Mouse (Mus musculus) intestine, embryonic 15.5 days (tissue): ENCODE data around the gene Specc1l. TPM values are rescaled to one million over a fixed set of nuclear protein-coding genes. Genes with fewer than 3 reads are reported as not detected.

ENCODE experiments used
- ATAC-seq: fragments of 200-750 bp; cut with Nextera tagmentation; 2 replicates; pipeline ENCODE4 v1.8.0; 2017; ENCODE audit warnings: moderate TSS enrichment, moderate library complexity
- H3K27ac ChIP-seq: fragments of 300-500 bp; sonication (generic); 2 replicates; pipeline ENCODE4 v1.5.1; 2015; ENCODE audit warnings: mild to moderate bottlenecking, inconsistent platforms
- H3K27me3 ChIP-seq: fragments of 300-500 bp; sonication (generic); replicated peaks from 2 replicates; pipeline ENCODE4 v1.6.1; 2015; ENCODE audit warnings: inconsistent platforms
- H3K36me3 ChIP-seq: fragments of 300-500 bp; sonication (generic); 2 replicates; pipeline ENCODE4 v1.6.1; 2015; ENCODE audit warnings: inconsistent platforms
- H3K4me1 ChIP-seq: fragments of 300-500 bp; sonication (generic); replicated peaks from 2 replicates; pipeline ENCODE4 v1.6.1; 2015; ENCODE audit warnings: inconsistent platforms
- H3K4me2 ChIP-seq: fragments of 300-500 bp; sonication (generic); replicated peaks from 2 replicates; pipeline ENCODE4 v1.6.1; 2015; ENCODE audit warnings: mild to moderate bottlenecking, inconsistent platforms
- H3K4me3 ChIP-seq: fragments of 300-500 bp; sonication (generic); replicated peaks from 2 replicates; pipeline ENCODE4 v1.5.1; 2015; ENCODE audit warnings: inconsistent platforms
- H3K9ac ChIP-seq: fragments of 300-500 bp; sonication (generic); 2 replicates; pipeline ENCODE4 v1.6.1; 2015; ENCODE audit warnings: inconsistent platforms
- H3K9me3 ChIP-seq: fragments of 300-500 bp; sonication (generic); 2 replicates; pipeline ENCODE4 v1.6.1; 2016; ENCODE audit warnings: inconsistent platforms
- WGBS: fragments of 180-500 bp; shearing (Covaris S2); methylation state at CpG from one replicate; pipeline ENCODE4 v1.1.7; 2015; 5-methylcytosine and 5-hydroxymethylcytosine counted together
- polyA plus RNA-seq: library from polyadenylated mRNA; unstranded; fragments of >200 nt; fragmentation: Nextera tagmentation; extraction: Ambion mirVana; gene quantifications from 2 replicates; pipeline ENCODE4 v1.2.1, GENCODE M21; 2015

Gene Specc1l
- polyA plus RNA-seq, 1 experiment from 2014 or later: 27.4 TPM

- ATAC-seq: no peak
- no peak overlapping the region for H3K4me3 ChIP-seq
- no peak overlapping the region for H3K4me2 ChIP-seq
- no peak overlapping the region for H3K27ac ChIP-seq
- no peaks in the 10 kb centered on the region for H3K9me3 ChIP-seq
- no peak overlapping the region for H3K9ac ChIP-seq
- WGBS: 79% methylated on average over 8 of the region's 8 CpGs
- peaks cover 11% of the 10 kb centered on the region for H3K4me1 ChIP-seq
- no peaks in the 10 kb centered on the region for H3K27me3 ChIP-seq
- H3K36me3 ChIP-seq: peaks cover 9% of the 10 kb centered on the region; the same call in 1 of the 2 replicates
These were observed 91.6 kb downstream of the Specc1l start for GRCm38 (mm10) chr10:75303324-75304048.

GRCm38 (mm10) chr10:75304049-75304405 is 92.2 kb downstream of the Specc1l start:
- Histone ChIP-seq H3K4me2 (no peak overlapping the region), H3K4me1 (peaks cover 9% of the 10 kb centered on the region), H3K27ac (no peak overlapping the region), H3K36me3 (peaks cover 10% of the 10 kb centered on the region; the same call in 1 of the 2 replicates), H3K9me3 (no peaks in the 10 kb centered on the region), H3K4me3 (no peak overlapping the region), H3K27me3 (no peaks in the 10 kb centered on the region), H3K9ac (no peak overlapping the region)
- 82% methylated on average over 5 of the region's 5 CpGs for WGBS
- no peak for ATAC-seq

GRCm38 (mm10) chr10:75304413-75304812 is 92.5 kb downstream of the Specc1l start:
- Histone ChIP-seq H3K4me3 (no peak overlapping the region), H3K36me3 (peaks cover 14% of the 10 kb centered on the region; the same call in 1 of the 2 replicates), H3K4me2 (no peak overlapping the region), H3K27ac (no peak overlapping the region), H3K9ac (no peak overlapping the region), H3K9me3 (no peaks in the 10 kb centered on the region), H3K27me3 (no peaks in the 10 kb centered on the region), H3K4me1 (peaks cover 5% of the 10 kb centered on the region)
- no peak for ATAC-seq
- WGBS: 68% methylated on average over 6 of the region's 6 CpGs

GRCm38 (mm10) chr10:75307130-75307529 is 95.3 kb downstream of the Specc1l start:
- Histone ChIP-seq H3K4me2 (no peak overlapping the region), H3K27me3 (no peaks in the 10 kb centered on the region), H3K4me3 (no peak overlapping the region), H3K4me1 (peaks cover 2% of the 10 kb centered on the region), H3K9ac (no peak overlapping the region), H3K36me3 (peaks cover 28% of the 10 kb centered on the region), H3K27ac (no peak overlapping the region), H3K9me3 (no peaks in the 10 kb centered on the region)
- 94% methylated on average over 7 of the region's 7 CpGs for WGBS
- no peak for ATAC-seq

DNA sequence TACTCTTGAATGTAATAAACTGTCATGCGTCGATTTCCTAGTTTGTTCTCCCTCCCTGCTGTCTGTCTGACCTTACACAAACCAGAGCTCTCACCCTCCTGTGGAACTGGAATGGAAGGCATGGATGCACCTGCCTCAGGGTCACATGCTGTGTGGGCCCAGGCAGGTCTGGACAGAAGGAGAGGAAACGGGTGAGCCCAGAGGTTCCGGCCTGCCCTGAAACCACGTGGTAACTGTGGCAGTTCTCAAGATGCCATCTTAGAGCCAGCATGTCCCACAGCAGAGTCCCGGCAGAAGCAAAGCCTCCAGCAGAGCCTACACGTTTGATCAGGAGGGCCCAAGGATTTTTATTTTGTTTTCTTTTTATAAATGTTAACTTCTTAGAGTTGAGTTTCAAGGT is 100.5 kb downstream of the Specc1l start:
- ATAC-seq: no peak
- no peak overlapping the region for H3K4me3 ChIP-seq
- no peak overlapping the region for H3K9ac ChIP-seq
- no peak overlapping the region for H3K27ac ChIP-seq
- H3K36me3 ChIP-seq: peaks cover 28% of the 10 kb centered on the region
- H3K27me3 ChIP-seq: no peaks in the 10 kb centered on the region; the same call in 1 of the 2 replicates
- WGBS: 81% methylated on average over 7 of the region's 7 CpGs
- H3K4me1 ChIP-seq: peaks cover 12% of the 10 kb centered on the region
- no peak overlapping the region for H3K4me2 ChIP-seq
- no peaks in the 10 kb centered on the region for H3K9me3 ChIP-seq

DNA sequence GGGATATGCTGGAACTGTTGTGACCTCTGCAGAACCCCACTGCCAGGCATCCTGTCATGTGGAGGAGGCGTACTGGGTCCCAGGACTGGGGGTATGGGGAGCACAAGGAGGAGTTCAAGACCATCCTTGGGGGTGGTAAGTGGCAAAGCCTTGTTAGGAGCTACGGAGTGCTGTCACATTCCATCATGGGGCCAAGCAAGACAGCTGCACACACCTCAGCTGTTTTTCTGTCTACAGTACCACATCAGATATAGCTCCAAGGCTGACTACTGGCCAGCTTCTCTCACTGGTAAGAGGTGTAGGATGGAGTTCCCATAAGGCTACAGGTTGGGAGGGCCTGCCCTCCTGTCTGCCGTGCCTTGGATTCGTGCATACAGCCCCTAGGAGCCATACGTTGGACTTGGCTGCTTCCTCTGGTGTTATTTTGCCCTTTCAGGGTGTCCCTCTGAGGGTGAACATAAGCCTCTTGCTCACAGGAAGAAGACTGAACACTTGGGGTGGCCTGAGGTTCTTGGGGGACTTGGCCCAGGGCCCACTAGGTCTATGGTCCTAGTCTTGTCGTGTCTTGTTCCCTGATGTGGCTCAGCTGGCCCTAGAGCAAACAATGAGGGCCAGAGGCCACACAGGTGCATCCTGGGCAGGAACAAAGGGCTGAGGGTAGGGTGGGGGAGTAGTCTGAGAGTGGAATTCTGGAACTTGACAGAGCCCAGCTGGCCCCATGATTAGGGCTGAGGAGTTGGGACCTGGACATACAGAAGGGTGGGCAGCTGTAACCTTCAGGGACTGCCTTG is 102.5 kb downstream of the Specc1l start:
- ATAC-seq: 0 out of 2 replicates have a peak, but pooled peaks have one; percentile 18

DNA sequence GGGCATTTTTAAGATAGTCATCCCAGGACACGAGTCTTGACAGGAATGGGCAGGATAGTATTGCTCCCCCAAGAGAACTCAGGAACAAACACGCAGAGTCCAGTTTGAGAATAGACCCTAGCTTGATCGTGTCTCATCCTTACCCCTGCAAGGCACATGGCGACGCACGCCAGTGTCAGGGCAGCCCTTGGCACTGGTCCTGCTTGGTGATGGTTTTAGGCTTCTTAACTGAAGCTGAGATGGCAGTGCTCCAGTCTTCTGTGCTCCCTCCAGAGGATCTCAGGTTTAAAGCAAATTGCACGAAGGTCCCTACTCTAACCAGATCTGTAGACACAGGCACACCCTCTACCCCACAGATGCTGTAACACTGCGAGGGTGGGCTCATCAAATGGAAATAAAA is 103.9 kb downstream of the Specc1l start:
- H3K27ac ChIP-seq: no peak overlapping the region
- 79% methylated on average over 8 of the region's 8 CpGs for WGBS
- no peaks in the 10 kb centered on the region for H3K9me3 ChIP-seq
- H3K4me3 ChIP-seq: no peak overlapping the region
- peaks cover 12% of the 10 kb centered on the region for H3K4me1 ChIP-seq
- peaks cover 21% of the 10 kb centered on the region for H3K27me3 ChIP-seq
- H3K9ac ChIP-seq: no peak overlapping the region
- H3K4me2 ChIP-seq: no peak overlapping the region
- peaks cover 1% of the 10 kb centered on the region; the same call in 1 of the 2 replicates for H3K36me3 ChIP-seq
- no peak for ATAC-seq

More for the DNA sequence above, 102.5 kb downstream of the Specc1l start:
- Histone ChIP-seq H3K27me3 (peaks cover 15% of the 10 kb centered on the region), H3K4me2 (no peak overlapping the region), H3K4me1 (peaks cover 12% of the 10 kb centered on the region), H3K27ac (0 out of 2 replicates have a peak overlapping the region, but pooled peaks have one; percentile 13), H3K9ac (no peak overlapping the region), H3K36me3 (peaks cover 14% of the 10 kb centered on the region), H3K4me3 (no peak overlapping the region), H3K9me3 (no peaks in the 10 kb centered on the region)
- WGBS: 52% methylated on average over 6 of the region's 6 CpGs

DNA sequence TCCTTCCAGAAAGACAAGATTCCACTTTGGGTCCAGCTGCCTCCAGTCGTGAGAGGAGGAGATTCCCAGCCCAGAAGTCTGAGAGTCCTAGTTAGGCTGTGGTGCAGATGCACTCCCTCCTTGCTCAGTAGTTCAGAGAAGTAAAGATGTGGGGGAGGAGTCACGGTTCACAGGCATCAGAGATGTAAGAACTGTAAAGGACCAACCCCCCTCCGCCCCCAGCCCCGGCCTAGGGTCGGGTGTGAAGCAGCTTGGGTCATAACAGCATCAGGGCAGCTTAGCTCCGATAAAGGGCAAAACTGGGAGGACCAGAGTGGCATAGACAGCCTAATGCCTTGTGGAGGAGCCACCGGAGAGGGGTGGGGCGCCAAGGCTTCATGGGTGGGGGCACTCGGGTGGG is 104.6 kb downstream of the Specc1l start:
- WGBS: 5% methylated on average over 9 of the region's 9 CpGs
- peak; percentile 19 for ATAC-seq

GRCm38 (mm10) chr10:75316872-75316907 is 104.8 kb downstream of the Specc1l start, which contains the start of gene Adora2a:
TSS of gene Adora2a (plus strand) at chr10:75316877.
- Histone ChIP-seq H3K9ac (peak within 1 kb of the TSS; percentile 51), H3K27me3 (peaks cover 21% of the 10 kb centered on the region), H3K36me3 (no peaks in the 10 kb centered on the region; the same call in 1 of the 2 replicates), H3K27ac (no peak within 1 kb of the TSS; the same call in 1 of the 2 replicates), H3K4me2 (peak within 1 kb of the TSS; percentile 85), H3K4me3 (peak within 1 kb of the TSS; percentile 51), H3K4me1 (peaks cover 12% of the 10 kb centered on the region), H3K9me3 (no peaks in the 10 kb centered on the region)
- 0% methylated on average over 4 of the region's 4 CpGs for WGBS
- no peak for ATAC-seq

More for the DNA sequence above, 104.6 kb downstream of the Specc1l start:
- Histone ChIP-seq H3K9me3 (no peaks in the 10 kb centered on the region), H3K36me3 (no peaks in the 10 kb centered on the region; the same call in 1 of the 2 replicates), H3K9ac (peak overlapping the region; percentile 51), H3K4me2 (peak overlapping the region; percentile 85), H3K27me3 (peaks cover 21% of the 10 kb centered on the region), H3K4me1 (peaks cover 12% of the 10 kb centered on the region), H3K27ac (no peak overlapping the region), H3K4me3 (peak overlapping the region; percentile 51)

DNA sequence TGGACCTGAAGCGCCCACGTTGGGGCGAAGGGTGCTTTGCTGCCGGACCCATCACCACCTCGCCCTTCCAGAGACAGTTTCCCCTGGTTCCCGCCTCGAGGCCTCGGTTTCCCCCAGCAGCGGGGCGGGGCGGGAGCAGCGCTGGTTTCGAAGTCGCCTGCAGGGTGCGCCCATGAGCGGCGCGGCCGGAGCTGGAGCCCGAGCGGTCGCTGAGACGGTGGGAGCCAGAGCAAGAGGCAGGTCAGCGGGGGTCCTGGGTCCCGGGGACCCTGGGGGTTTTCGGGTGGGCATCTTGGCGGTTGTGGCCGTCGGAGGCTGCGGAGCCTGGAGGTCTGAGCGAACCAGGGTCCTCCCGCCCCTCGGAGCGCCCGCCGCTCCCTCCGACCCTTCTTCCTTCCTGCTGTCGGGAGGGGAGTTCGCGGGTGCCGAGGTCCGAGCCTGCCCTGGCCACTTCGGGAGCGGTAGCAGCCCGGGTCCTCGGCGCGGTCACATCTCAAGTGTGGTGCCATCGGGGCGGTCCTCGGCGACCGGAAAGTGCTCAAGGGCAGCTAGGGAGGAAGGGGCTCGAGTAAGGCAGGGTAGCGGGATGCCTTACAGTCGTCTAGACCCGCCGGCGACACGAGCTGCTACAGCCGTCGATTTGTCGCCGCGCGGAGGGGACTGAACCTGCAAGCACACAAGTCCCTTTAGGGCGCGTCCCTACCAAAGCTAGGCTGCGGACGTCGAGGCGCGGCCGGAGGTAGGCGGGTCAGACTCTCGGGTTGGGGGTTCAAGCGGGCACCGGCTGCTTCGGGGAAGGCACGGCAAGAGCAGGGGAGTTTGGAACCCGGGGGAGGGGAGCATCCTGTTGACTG is 105.3 kb downstream of the Specc1l start:
- Histone ChIP-seq H3K4me3 (peak overlapping the region; percentile 51), H3K9me3 (no peaks in the 10 kb centered on the region), H3K4me1 (peaks cover 12% of the 10 kb centered on the region), H3K27ac (no peak overlapping the region), H3K4me2 (peak overlapping the region; percentile 85), H3K9ac (peak overlapping the region; percentile 51), H3K36me3 (no peaks in the 10 kb centered on the region; the same call in 1 of the 2 replicates), H3K27me3 (peaks cover 21% of the 10 kb centered on the region)
- WGBS: under 1% methylated on average over 78 of the region's 81 CpGs
- peak; percentile 69 for ATAC-seq

- ATAC-seq: no peak
- Histone ChIP-seq H3K4me3 (peak overlapping the region; percentile 51), H3K4me1 (peaks cover 12% of the 10 kb centered on the region), H3K27me3 (peaks cover 21% of the 10 kb centered on the region), H3K36me3 (no peaks in the 10 kb centered on the region), H3K4me2 (peak overlapping the region; percentile 85), H3K9me3 (no peaks in the 10 kb centered on the region), H3K9ac (no peak overlapping the region), H3K27ac (no peak overlapping the region)
- 74% methylated on average over 6 of the region's 6 CpGs for WGBS
These were observed 106.3 kb downstream of the Specc1l start for GRCm38 (mm10) chr10:75318206-75318605.

- Histone ChIP-seq H3K9me3 (no peaks in the 10 kb centered on the region), H3K4me2 (no peak overlapping the region), H3K4me1 (peaks cover 8% of the 10 kb centered on the region), H3K27ac (no peak overlapping the region), H3K4me3 (no peak overlapping the region), H3K27me3 (peaks cover 21% of the 10 kb centered on the region), H3K36me3 (no peaks in the 10 kb centered on the region), H3K9ac (no peak overlapping the region)
- ATAC-seq: no peak
- 64% methylated on average over 4 of the region's 4 CpGs for WGBS
These were observed 108.4 kb downstream of the Specc1l start for GRCm38 (mm10) chr10:75320321-75320720.
